Mouse (Mus musculus) common myeloid progenitor, adult 5-6 weeks (primary cell): ENCODE results near the gene Osbpl10. TPM values are rescaled to one million over a fixed set of nuclear protein-coding genes. Genes with fewer than 3 reads are reported as not detected.
"Not testable (repeated sequence)": the region's sequence is repeated elsewhere in the genome, so short reads cannot be mapped to it uniquely, and the experiment has no call there.

ENCODE experiments used
- ATAC-seq: replicated peaks from 2 replicates; pipeline ENCODE4 v1.8.0; 2016; ENCODE audit warnings: low read depth, mild to moderate bottlenecking, moderate TSS enrichment, inconsistent platforms; ENCODE audit not compliant: poor library complexity, severe bottlenecking
- total RNA-seq: library from RNA; stranded (forward); fragments of 200-1000, 187-1606 nt; gene quantifications from 2 replicates; pipeline ENCODE4 v1.2.3, GENCODE M21; 2017

Osbpl10 gene
- total RNA-seq = 0.09 TPM in 1 of 2 replicates, not detected in the other

GRCm38 (mm10) chr9:114978281-114979111, at the start of gene Osbpl10:
TSS of gene Osbpl10 (plus strand) at chr9:114978569.
- ATAC-seq = peak; percentile 80

GRCm38 (mm10) chr9:114930464-114931090, 47.8 kb upstream of the Osbpl10 start:
- ATAC-seq = no peak

- no peak for ATAC-seq
These were observed 45.8 kb upstream of the Osbpl10 start for GRCm38 (mm10) chr9:114932607-114933006.

- no peak; the same call in 1 of the 2 replicates for ATAC-seq
These were observed 45.2 kb upstream of the Osbpl10 start for GRCm38 (mm10) chr9:114933037-114933722.

- ATAC-seq = peak; percentile 93
These were observed 44.6 kb upstream of the Osbpl10 start, which contains the start of gene Gpd1l for GRCm38 (mm10) chr9:114933723-114934171. TSS of gene Gpd1l (minus strand) at chr9:114933987.

- peak; percentile 19 for ATAC-seq
These were observed 44.1 kb upstream of the Osbpl10 start for GRCm38 (mm10) chr9:114934231-114934630.

GRCm38 (mm10) chr9:114935321-114935720, 43.0 kb upstream of the Osbpl10 start:
- ATAC-seq = no peak

GRCm38 (mm10) chr9:114936687-114937086, 41.7 kb upstream of the Osbpl10 start:
- no peak for ATAC-seq

- ATAC-seq = no peak
These were observed 33.7 kb upstream of the Osbpl10 start for GRCm38 (mm10) chr9:114944642-114945041.

- no peak for ATAC-seq
These were observed 32.8 kb upstream of the Osbpl10 start for GRCm38 (mm10) chr9:114945576-114945975.

GRCm38 (mm10) chr9:114948395-114948794, 30.0 kb upstream of the Osbpl10 start:
- peak; percentile 85 for ATAC-seq

GRCm38 (mm10) chr9:114952866-114953265, 25.5 kb upstream of the Osbpl10 start:
- no peak for ATAC-seq

- no peak for ATAC-seq
These were observed 23.0 kb upstream of the Osbpl10 start for GRCm38 (mm10) chr9:114955340-114955739.

- ATAC-seq = peak; percentile 57; the same call in 1 of the 2 replicates
These were observed 21.4 kb upstream of the Osbpl10 start for GRCm38 (mm10) chr9:114956945-114957344.

- 0 out of 2 replicates have a peak, but pooled peaks have one; percentile 9 for ATAC-seq
These were observed 18.2 kb upstream of the Osbpl10 start for GRCm38 (mm10) chr9:114960043-114960789.

- peak; percentile 31; the same call in 1 of the 2 replicates for ATAC-seq
These were observed 17.5 kb upstream of the Osbpl10 start for GRCm38 (mm10) chr9:114960844-114961243.

GRCm38 (mm10) chr9:114964093-114964492, 14.3 kb upstream of the Osbpl10 start:
- ATAC-seq = no peak

GRCm38 (mm10) chr9:114966286-114966685, 12.1 kb upstream of the Osbpl10 start:
- not testable (repeated sequence) for ATAC-seq

GRCm38 (mm10) chr9:114977461-114978280, 698 bp upstream of the Osbpl10 start:
- ATAC-seq = no peak
